Mouse (Mus musculus) midbrain, embryonic 15.5 days (tissue): Measurements from ENCODE around the gene Slc36a3. TPM values are rescaled to one million over a fixed set of nuclear protein-coding genes. Genes with fewer than 3 reads are reported as not detected.
"Not testable (repeated sequence)": the region's sequence is repeated elsewhere in the genome, so short reads cannot be mapped to it uniquely, and the experiment has no call there.

Source experiments
- ATAC-seq: fragments of 200-750 bp; cut with Nextera tagmentation; replicated peaks from 2 replicates; pipeline ENCODE4 v1.8.0; 2017; ENCODE audit warnings: moderate TSS enrichment
- H3K27ac ChIP-seq: fragments of 300-500 bp; sonication (generic); 2 replicates; pipeline ENCODE4 v1.5.1; 2015; ENCODE audit warnings: mild to moderate bottlenecking, inconsistent platforms
- H3K27me3 ChIP-seq: fragments of 300-500 bp; sonication (generic); replicated peaks from 2 replicates; pipeline ENCODE4 v1.6.1; 2015; ENCODE audit warnings: inconsistent platforms
- H3K36me3 ChIP-seq: fragments of 300-500 bp; sonication (generic); replicated peaks from 2 replicates; pipeline ENCODE4 v1.6.1; 2015; ENCODE audit warnings: inconsistent platforms
- H3K4me1 ChIP-seq: fragments of 300-500 bp; sonication (generic); 2 replicates; pipeline ENCODE4 v1.6.1; 2015; ENCODE audit warnings: inconsistent platforms
- H3K4me2 ChIP-seq: fragments of 300-500 bp; sonication (generic); 2 replicates; pipeline ENCODE4 v1.6.1; 2015; ENCODE audit warnings: inconsistent platforms, mild to moderate bottlenecking, moderate library complexity
- H3K4me3 ChIP-seq: fragments of 300-500 bp; sonication (generic); 2 replicates; pipeline ENCODE4 v1.5.1; 2015; ENCODE audit warnings: mild to moderate bottlenecking, inconsistent platforms
- H3K9ac ChIP-seq: fragments of 300-500 bp; sonication (generic); 2 replicates; pipeline ENCODE4 v1.6.1; 2015; ENCODE audit warnings: mild to moderate bottlenecking, inconsistent platforms
- H3K9me3 ChIP-seq: fragments of 300-500 bp; sonication (generic); 2 replicates; pipeline ENCODE4 v1.6.1; 2016; ENCODE audit warnings: inconsistent platforms
- WGBS: fragments of 180-500 bp; shearing (Covaris S2); methylation state at CpG from one replicate; pipeline ENCODE4 v1.1.7; 2015; ENCODE audit warnings: mixed read lengths; 5-methylcytosine and 5-hydroxymethylcytosine counted together
- polyA plus RNA-seq: library from polyadenylated mRNA; unstranded; fragments of >200 nt; fragmentation: Nextera tagmentation; extraction: Ambion mirVana; gene quantifications from 2 replicates; pipeline ENCODE4 v1.2.1, GENCODE M21; 2015

The Slc36a3 gene
- polyA plus RNA-seq, 1 experiment from 2014 or later, result not detected

GRCm38 (mm10) chr11:55116004-55116403 is 35.5 kb downstream of the Slc36a3 start:
- no peaks in the 10 kb centered on the region for H3K27me3 ChIP-seq
- no peak overlapping the region for H3K4me2 ChIP-seq
- H3K27ac ChIP-seq, result no peak overlapping the region
- H3K9me3 ChIP-seq, result no peaks in the 10 kb centered on the region
- H3K36me3 ChIP-seq, result no peaks in the 10 kb centered on the region
- WGBS, result 94% methylated on average over 3 of the region's 3 CpGs
- ATAC-seq, result no peak
- H3K4me3 ChIP-seq, result no peak overlapping the region
- H3K4me1 ChIP-seq, result peaks cover 5% of the 10 kb centered on the region; the same call in 1 of the 2 replicates
- no peak overlapping the region for H3K9ac ChIP-seq

GRCm38 (mm10) chr11:55114291-55114690 is 37.2 kb downstream of the Slc36a3 start:
- H3K9me3 ChIP-seq, result no peaks in the 10 kb centered on the region
- H3K4me1 ChIP-seq, result no peaks in the 10 kb centered on the region
- H3K27me3 ChIP-seq, result no peaks in the 10 kb centered on the region
- no peak overlapping the region for H3K4me2 ChIP-seq
- H3K36me3 ChIP-seq, result no peaks in the 10 kb centered on the region
- no peak overlapping the region for H3K27ac ChIP-seq
- no peak for ATAC-seq
- H3K9ac ChIP-seq, result no peak overlapping the region
- no peak overlapping the region for H3K4me3 ChIP-seq
- 66% methylated on average over 2 of the region's 2 CpGs for WGBS

- H3K36me3 ChIP-seq, H3K27me3 ChIP-seq, H3K9ac ChIP-seq, H3K4me3 ChIP-seq, ATAC-seq, H3K4me2 ChIP-seq, H3K9me3 ChIP-seq, H3K27ac ChIP-seq, H3K4me1 ChIP-seq: not testable (repeated sequence)
- 63% methylated on average over 3 of the region's 4 CpGs for WGBS
These were observed 37.7 kb downstream of the Slc36a3 start for GRCm38 (mm10) chr11:55113861-55114250.

- no peak overlapping the region for H3K27ac ChIP-seq
- no peak overlapping the region for H3K4me3 ChIP-seq
- no peak overlapping the region for H3K9ac ChIP-seq
- H3K27me3 ChIP-seq, result no peaks in the 10 kb centered on the region
- no peaks in the 10 kb centered on the region for H3K4me1 ChIP-seq
- H3K36me3 ChIP-seq, result no peaks in the 10 kb centered on the region
- H3K9me3 ChIP-seq, result no peaks in the 10 kb centered on the region
- ATAC-seq, result no peak
- WGBS, result 69% methylated on average over 7 of the region's 7 CpGs
- no peak overlapping the region for H3K4me2 ChIP-seq
These were observed 38.2 kb downstream of the Slc36a3 start for GRCm38 (mm10) chr11:55113209-55113860.

- Histone ChIP-seq H3K27me3 (no peaks in the 10 kb centered on the region), H3K36me3 (no peaks in the 10 kb centered on the region), H3K27ac (no peak overlapping the region), H3K4me2 (no peak overlapping the region), H3K9ac (no peak overlapping the region), H3K9me3 (no peaks in the 10 kb centered on the region), H3K4me1 (no peaks in the 10 kb centered on the region), H3K4me3 (no peak overlapping the region)
- WGBS, result 80% methylated on average over 7 of the region's 7 CpGs
- ATAC-seq, result no peak
These were observed 40.8 kb downstream of the Slc36a3 start for GRCm38 (mm10) chr11:55110566-55111169.

- WGBS, result 91% methylated on average over 7 of the region's 7 CpGs
- H3K4me1 ChIP-seq, result no peaks in the 10 kb centered on the region
- H3K27ac ChIP-seq, result no peak overlapping the region
- H3K36me3 ChIP-seq, result no peaks in the 10 kb centered on the region
- no peak overlapping the region for H3K4me3 ChIP-seq
- no peaks in the 10 kb centered on the region for H3K9me3 ChIP-seq
- ATAC-seq, result no peak
- no peaks in the 10 kb centered on the region for H3K27me3 ChIP-seq
- no peak overlapping the region for H3K4me2 ChIP-seq
- H3K9ac ChIP-seq, result no peak overlapping the region
These were observed 41.8 kb downstream of the Slc36a3 start for GRCm38 (mm10) chr11:55109521-55110300.

- ATAC-seq, result no peak
- Histone ChIP-seq H3K4me2 (no peak overlapping the region), H3K27me3 (no peaks in the 10 kb centered on the region), H3K4me1 (no peaks in the 10 kb centered on the region), H3K4me3 (no peak overlapping the region), H3K9ac (no peak overlapping the region), H3K27ac (no peak overlapping the region), H3K9me3 (no peaks in the 10 kb centered on the region), H3K36me3 (no peaks in the 10 kb centered on the region)
- 94% methylated on average over 1 of the region's 1 CpGs for WGBS
These were observed 44.9 kb downstream of the Slc36a3 start for GRCm38 (mm10) chr11:55106636-55107035.

GRCm38 (mm10) chr11:55105389-55105788 is 46.1 kb downstream of the Slc36a3 start:
- no peaks in the 10 kb centered on the region for H3K9me3 ChIP-seq
- no peak overlapping the region for H3K9ac ChIP-seq
- no peak overlapping the region for H3K4me3 ChIP-seq
- no peaks in the 10 kb centered on the region for H3K36me3 ChIP-seq
- WGBS, result 82% methylated on average over 4 of the region's 4 CpGs
- H3K27ac ChIP-seq, result no peak overlapping the region
- 0 out of 2 replicates have a peak, but pooled peaks cover under 1% of the 10 kb centered on the region for H3K4me1 ChIP-seq
- no peak overlapping the region for H3K4me2 ChIP-seq
- ATAC-seq, result no peak
- H3K27me3 ChIP-seq, result no peaks in the 10 kb centered on the region

- H3K27me3 ChIP-seq, result no peaks in the 10 kb centered on the region
- no peak overlapping the region for H3K27ac ChIP-seq
- H3K9me3 ChIP-seq, result no peaks in the 10 kb centered on the region
- H3K4me3 ChIP-seq, result no peak overlapping the region
- H3K36me3 ChIP-seq, result no peaks in the 10 kb centered on the region
- H3K9ac ChIP-seq, result no peak overlapping the region
- H3K4me2 ChIP-seq, result no peak overlapping the region
- 58% methylated on average over 3 of the region's 3 CpGs for WGBS
- H3K4me1 ChIP-seq, result peaks cover 19% of the 10 kb centered on the region
- no peak for ATAC-seq
These were observed 48.3 kb downstream of the Slc36a3 start for GRCm38 (mm10) chr11:55103229-55103628.

- Histone ChIP-seq H3K27me3 (no peaks in the 10 kb centered on the region), H3K4me1 (peaks cover 27% of the 10 kb centered on the region), H3K9me3 (no peaks in the 10 kb centered on the region), H3K4me2 (no peak overlapping the region), H3K27ac (no peak overlapping the region), H3K4me3 (no peak overlapping the region), H3K36me3 (no peaks in the 10 kb centered on the region), H3K9ac (no peak overlapping the region)
- no peak for ATAC-seq
- WGBS, result 92% methylated on average over 3 of the region's 3 CpGs
These were observed 49.5 kb downstream of the Slc36a3 start for GRCm38 (mm10) chr11:55102015-55102414.

GRCm38 (mm10) chr11:55099868-55100267 is 51.6 kb downstream of the Slc36a3 start:
- Histone ChIP-seq H3K27ac (peak overlapping the region; percentile 38), H3K4me2 (0 out of 2 replicates have a peak overlapping the region, but pooled peaks have one; percentile 0), H3K9me3 (no peaks in the 10 kb centered on the region), H3K36me3 (no peaks in the 10 kb centered on the region), H3K4me1 (peaks cover 27% of the 10 kb centered on the region), H3K27me3 (no peaks in the 10 kb centered on the region), H3K9ac (no peak overlapping the region), H3K4me3 (no peak overlapping the region)
- ATAC-seq, result no peak
- 30% methylated on average over 4 of the region's 4 CpGs for WGBS

GRCm38 (mm10) chr11:55099019-55099771 is 52.3 kb downstream of the Slc36a3 start:
- H3K27ac ChIP-seq, result no peak overlapping the region
- ATAC-seq, result no peak
- 92% methylated on average over 8 of the region's 8 CpGs for WGBS
- H3K4me3 ChIP-seq, result no peak overlapping the region
- H3K9me3 ChIP-seq, result no peaks in the 10 kb centered on the region
- H3K9ac ChIP-seq, result no peak overlapping the region; the same call in 1 of the 2 replicates
- H3K36me3 ChIP-seq, result no peaks in the 10 kb centered on the region
- peak overlapping the region; percentile 81 for H3K4me2 ChIP-seq
- peaks cover 27% of the 10 kb centered on the region for H3K4me1 ChIP-seq
- no peaks in the 10 kb centered on the region for H3K27me3 ChIP-seq
